Mouse (Mus musculus): Measurements from ENCODE around the gene Lgalsl.
A peak's percentile ranks its signal among the peaks of the same experiment; 100 is the strongest.

Gene Lgalsl

DNA sequence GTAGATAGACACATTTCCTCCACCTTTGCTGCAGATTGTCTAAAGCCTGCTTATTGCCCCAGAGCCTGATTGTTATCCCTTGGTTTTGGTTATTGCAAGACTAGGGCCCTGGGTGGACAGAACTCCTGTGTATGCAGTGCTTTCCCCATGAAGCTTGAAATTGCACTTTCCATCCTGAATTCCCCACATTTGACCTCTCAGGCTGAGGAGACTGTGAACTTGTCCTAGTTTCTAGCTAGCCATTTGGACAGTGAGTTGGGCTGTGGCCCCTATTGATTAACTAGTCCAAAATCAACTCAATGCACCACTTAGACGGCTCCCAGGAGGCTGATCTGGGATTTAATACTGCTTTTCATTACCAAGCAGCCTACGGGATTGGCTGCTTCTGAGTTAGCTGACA is 6.9 kb downstream of the Lgalsl start:
- no peak for DNase-seq (ENCODE audit: low read depth, low spot score)

DNA sequence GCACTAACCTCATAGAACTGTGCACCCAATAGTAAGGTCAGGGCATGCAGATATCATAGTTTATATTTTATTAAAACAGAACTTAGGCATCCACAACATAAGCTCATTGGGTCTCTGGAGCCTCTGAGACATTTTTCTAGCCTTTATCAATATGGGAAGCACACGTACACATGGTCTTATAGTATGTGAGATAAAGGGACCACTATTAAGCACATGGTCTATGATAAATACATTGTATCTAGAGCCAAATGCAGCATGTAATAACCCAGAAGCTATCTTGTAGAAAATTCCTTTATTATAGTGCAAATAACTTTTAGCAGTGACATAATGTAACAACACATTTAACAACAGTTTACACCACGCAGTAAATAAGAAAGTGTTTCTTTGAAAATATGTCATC is 7.6 kb downstream of the Lgalsl start:
- DNase-seq (ENCODE audit: low read depth, low spot score): no peak

DNA sequence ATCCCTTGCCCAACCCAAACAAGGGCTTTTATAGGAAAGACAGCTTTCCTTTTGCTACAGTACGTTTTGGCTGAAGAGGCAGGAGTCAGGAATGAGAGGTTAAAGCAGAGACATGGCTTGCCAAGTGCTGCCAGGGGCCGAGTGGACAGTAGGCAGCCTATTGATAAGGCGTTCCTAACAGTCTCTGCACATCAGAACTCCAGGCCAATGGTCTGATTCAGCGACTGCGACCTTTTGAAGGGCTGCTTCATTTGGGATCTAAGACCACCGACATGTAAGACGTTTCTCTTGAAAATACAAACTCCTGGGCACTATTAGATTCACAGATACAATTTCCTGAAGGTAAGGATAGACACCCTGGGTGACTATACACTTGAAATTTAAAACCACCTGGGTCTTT is 9.5 kb downstream of the Lgalsl start:
- no peak for DNase-seq (ENCODE audit: low read depth, low spot score)

GRCm38 (mm10) chr11:20813901-20814523 is 16.8 kb downstream of the Lgalsl start:
- no peak for DNase-seq (ENCODE audit: low read depth, low spot score)

- no peak for DNase-seq (ENCODE audit: low read depth, low spot score)
Observed at GRCm38 (mm10) chr11:20812153-20812887, 18.5 kb downstream of the Lgalsl start.

DNA sequence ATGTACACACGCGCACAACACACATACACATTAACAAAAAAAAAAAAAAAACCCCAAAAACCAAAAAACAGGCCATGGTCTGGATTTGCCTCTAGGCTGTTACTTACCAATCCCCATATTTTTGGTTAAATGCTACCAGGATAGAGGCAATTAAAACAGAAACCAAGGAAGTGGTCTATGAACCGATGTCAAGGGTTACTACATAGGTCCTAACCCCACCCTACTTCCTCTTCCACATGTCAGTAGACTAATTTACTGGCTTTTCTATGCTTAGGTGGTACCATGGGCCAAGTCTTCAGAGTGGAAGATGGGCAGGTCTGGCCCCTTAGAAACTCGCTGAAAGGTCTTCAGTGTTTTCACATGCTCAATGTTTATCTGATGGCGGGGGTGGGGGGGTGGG is 24.2 kb downstream of the Lgalsl start:
- DNase-seq (ENCODE audit: low read depth, low spot score): peak; percentile 13

GRCm38 (mm10) chr11:20805604-20806249 is 25.1 kb downstream of the Lgalsl start:
- DNase-seq (ENCODE audit: low read depth, low spot score): no peak

GRCm38 (mm10) chr11:20804416-20804815 is 26.4 kb downstream of the Lgalsl start:
- no peak for DNase-seq (ENCODE audit: low read depth, low spot score)

DNA sequence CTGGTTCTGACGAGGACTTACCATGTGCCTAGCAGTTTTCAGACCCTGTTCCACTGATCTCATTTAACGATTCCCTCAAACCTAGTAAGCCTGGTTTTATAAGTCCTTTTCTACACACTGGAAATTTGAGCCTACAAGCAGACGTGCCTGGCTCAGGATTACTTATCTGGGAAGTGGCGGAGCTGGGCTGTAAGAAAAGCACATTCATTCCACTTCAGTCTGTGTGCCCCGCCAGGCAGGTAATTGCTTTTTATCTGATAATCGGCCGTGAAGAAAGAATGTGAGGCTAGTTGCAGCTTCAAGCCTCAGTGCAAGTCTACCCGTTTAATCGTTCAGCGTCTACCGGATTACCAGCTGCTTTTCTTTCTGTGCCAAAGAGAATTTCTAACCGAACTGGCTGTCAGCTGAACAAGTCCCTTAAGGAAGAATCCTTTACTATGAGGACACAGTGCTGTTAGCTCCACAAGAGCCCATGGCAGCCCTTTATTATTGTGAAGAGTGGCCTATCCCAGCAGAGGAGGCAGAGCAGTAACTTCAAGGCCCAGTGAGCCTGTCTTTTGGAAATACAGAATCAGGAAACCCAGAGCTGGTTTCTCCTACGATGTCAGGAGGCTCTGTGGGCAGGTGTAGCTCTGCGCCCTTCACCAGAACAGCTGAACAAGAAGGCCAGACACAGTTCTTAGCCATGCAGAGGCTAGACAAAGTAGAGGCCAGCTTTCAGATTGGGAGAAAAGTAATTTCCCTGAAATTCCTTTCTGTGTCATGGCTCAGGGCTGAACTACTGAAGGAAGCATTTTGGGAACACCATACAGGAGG is 30.4 kb downstream of the Lgalsl start:
- DNase-seq (ENCODE audit: low read depth, low spot score): no peak

GRCm38 (mm10) chr11:20797841-20798240 is 33.0 kb downstream of the Lgalsl start:
- DNase-seq (ENCODE audit: low read depth, low spot score): no peak

DNA sequence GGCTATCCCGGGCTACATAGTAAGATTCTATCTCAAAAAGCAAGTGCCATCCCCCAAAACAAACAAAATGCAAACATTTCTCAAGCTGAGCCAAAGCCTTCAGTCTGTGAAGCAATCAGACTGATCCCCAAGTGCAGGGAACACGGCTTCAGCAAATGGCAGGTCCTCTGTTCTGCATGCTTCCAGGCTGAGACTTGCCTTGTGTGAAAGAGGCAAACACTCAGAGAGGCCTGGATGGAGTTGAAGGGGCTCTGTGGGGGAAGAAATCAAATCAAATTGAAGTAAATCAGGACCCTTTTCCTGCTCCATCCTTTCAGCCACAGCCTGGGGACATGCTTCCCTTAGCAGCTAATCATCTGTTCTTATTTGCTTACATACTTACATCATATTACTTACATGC is 35.4 kb downstream of the Lgalsl start:
- no peak for DNase-seq (ENCODE audit: low read depth, low spot score)

- no peak for DNase-seq (ENCODE audit: low read depth, low spot score)
Observed at GRCm38 (mm10) chr11:20794913-20795254, 36.0 kb downstream of the Lgalsl start.

GRCm38 (mm10) chr11:20794196-20794912 is 36.5 kb downstream of the Lgalsl start:
- DNase-seq (ENCODE audit: low read depth, low spot score): peak; percentile 79

GRCm38 (mm10) chr11:20793676-20794075 is 37.2 kb downstream of the Lgalsl start:
- DNase-seq (ENCODE audit: low read depth, low spot score): no peak

DNA sequence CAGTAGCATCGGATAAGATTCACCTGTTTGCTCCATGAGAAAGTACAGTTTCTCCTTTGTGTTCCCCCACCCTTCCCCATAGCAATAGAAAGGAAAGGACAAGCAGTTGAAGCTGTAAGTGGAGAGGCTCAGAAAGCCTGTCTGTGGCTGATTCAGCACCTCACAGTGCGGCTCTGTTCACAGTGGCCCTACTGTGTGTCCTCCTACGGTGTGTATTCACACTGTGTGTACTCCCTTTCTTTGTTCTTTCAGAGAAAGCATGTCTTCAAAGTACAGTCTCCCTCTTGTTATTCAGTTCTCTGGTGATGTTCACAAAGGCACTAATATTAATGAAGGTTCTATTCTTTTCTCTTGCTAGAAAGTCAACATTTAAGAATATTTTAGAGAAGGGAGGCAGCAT is 38.2 kb downstream of the Lgalsl start:
- no peak for DNase-seq (ENCODE audit: low read depth, low spot score)

- no peak for DNase-seq (ENCODE audit: low read depth, low spot score)
Observed at GRCm38 (mm10) chr11:20791334-20791733, 39.5 kb downstream of the Lgalsl start.

GRCm38 (mm10) chr11:20789015-20789414 is 41.8 kb downstream of the Lgalsl start:
- DNase-seq (ENCODE audit: low read depth, low spot score): no peak

DNA sequence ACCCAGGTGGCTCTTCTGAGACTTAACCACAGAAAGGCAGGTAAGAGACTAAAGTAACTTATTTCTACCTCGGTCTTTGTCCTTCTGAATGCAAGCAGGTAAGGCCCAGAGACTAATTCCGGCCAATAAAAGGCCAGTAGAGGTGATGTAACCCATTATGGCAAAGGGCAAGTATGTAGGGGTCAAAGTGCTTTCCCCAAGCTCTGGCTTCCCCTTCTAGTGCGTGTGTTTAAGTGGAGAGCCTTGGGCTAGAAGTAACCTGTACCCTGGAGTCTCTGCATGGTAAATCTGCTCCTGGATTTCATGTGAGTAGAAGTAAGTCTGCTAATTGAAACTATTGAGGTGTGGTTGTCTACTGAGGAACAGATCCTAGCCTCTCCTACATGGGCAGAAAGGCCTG is 42.8 kb downstream of the Lgalsl start:
- DNase-seq (ENCODE audit: low read depth, low spot score): no peak

GRCm38 (mm10) chr11:20786191-20786590 is 44.7 kb downstream of the Lgalsl start:
- DNase-seq (ENCODE audit: low read depth, low spot score): no peak

- DNase-seq (ENCODE audit: low read depth, low spot score): no peak
Observed at GRCm38 (mm10) chr11:20785186-20785585, 45.7 kb downstream of the Lgalsl start.

DNA sequence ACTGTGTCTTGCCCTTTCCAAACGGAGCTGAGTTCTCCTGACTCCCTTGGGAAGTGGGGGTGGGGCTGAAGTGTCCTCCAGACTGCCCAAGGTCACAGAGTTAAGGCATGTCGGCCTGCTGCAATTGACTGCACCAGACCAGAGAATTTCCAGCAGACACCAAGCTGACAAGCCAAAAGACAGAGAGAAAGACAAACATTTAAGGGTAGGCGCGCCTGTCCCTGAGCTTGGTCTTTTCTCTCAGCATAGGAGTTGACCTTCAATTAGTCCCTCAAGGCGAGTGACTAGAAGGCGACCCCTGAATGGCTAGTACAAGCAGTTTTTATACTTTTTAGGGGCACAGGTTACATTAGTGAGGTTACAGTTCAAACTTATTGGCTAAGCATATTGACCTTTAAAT is 46.1 kb downstream of the Lgalsl start:
- no peak for DNase-seq (ENCODE audit: low read depth, low spot score)

DNA sequence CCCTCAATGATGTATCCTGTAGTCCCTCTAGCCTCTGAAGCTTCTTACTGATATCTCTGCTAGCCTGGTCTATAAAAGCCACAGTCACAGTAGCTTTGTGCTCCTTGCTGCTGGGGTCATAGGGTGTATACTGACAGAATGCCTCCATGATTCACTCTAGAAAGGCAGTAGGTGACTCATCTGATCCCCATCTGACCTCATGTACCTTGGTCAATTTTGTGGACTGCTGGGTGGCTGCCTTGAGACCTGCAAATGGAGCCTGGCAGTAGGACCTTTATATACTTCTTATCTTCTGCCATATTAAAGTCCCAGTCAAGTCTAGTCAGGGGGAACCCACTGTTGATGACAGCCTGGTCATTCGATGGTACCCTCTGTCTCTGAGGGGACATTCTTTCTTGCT is 47.4 kb downstream of the Lgalsl start:
- no peak for DNase-seq (ENCODE audit: low read depth, low spot score)
